ENCODE assay signal across 15 mouse cellular contexts in genomic region chr11:110874626-110875025, GRCm38 (mm10).
A peak's percentile ranks its signal among the peaks of the same experiment; 100 is the strongest.
DNase-seq lines count a peak whose midpoint lies in the region; ATAC-seq and TF ChIP-seq lines count a peak whose summit lies in the region.
"Had no signal": no experiment of that assay in that cellular context is flagged by ENCODE, and none has a peak within 500 bp of the region (broad histone marks: within the 10 kb centered on the region; RNA-seq: fewer than 3 reads in every experiment).

No protein-coding gene starts in this region.

- H3K9me3 ChIP-seq in forebrain, embryonic 10.5 days, result no peaks in the 10 kb centered on the region
- no peaks in the 10 kb centered on the region for H3K9me3 ChIP-seq in forebrain, embryonic 15.5 days
- H3K9me3 ChIP-seq in forebrain, embryonic 14.5 days (replicated peaks; ENCODE audit: control insufficient read depth, low read length), result no peaks in the 10 kb centered on the region
- no peaks in the 10 kb centered on the region for H3K9me3 ChIP-seq in limb, embryonic 10.5 days (replicated peaks)
- H3K9me3 ChIP-seq: embryonic facial prominence, embryonic 13.5 days; hindbrain, embryonic 15.5 days; liver, embryonic 15.5 days had no signal

- no peak for DNase-seq in forebrain, embryonic 10.5 days (ENCODE audit: extremely low spot score, low spot score)
- peak; percentile 17 for DNase-seq in left cerebral cortex, postnatal 4 days
- no peak for DNase-seq in left cerebral cortex, adult 11 months (ENCODE audit: low spot score)
- DNase-seq in forebrain, embryonic 14.5 days (ENCODE audit: low spot score), result peak; percentile 66
- DNase-seq in limb, embryonic 10.5 days (ENCODE audit: low spot score), result no peak
- no peak for DNase-seq in left cerebral cortex, postnatal 14 days (ENCODE audit: low spot score in 2 of 2)
- DNase-seq: adrenal gland, adult 2 months; cerebellum, postnatal 14 days; thymus, adult 2 months had no signal

- WGBS in forebrain, embryonic 10.5 days, result 67% methylated on average over 7 of the region's 7 CpGs
- 18% methylated on average over 7 of the region's 7 CpGs for WGBS in forebrain, embryonic 15.5 days
- WGBS in forebrain, embryonic 14.5 days, result 17% methylated on average over 7 of the region's 7 CpGs
- WGBS in limb, embryonic 10.5 days, result 91% methylated on average over 7 of the region's 7 CpGs

- no peak for TF ChIP-seq POLR2A in myocyte (IDR thresholded peaks at IDR 0.05; ENCODE audit: insufficient read length, low read depth)

- no peak for ATAC-seq in forebrain, embryonic 15.5 days (replicated peaks)
- no peak for ATAC-seq in forebrain, embryonic 14.5 days

- H3K79me2 ChIP-seq in myocyte (ENCODE audit: control insufficient read depth, insufficient read depth), result no peaks in the 10 kb centered on the region

- intact Hi-C loops in left cerebral cortex, postnatal 4 days (cut with DNase I), result no loop called here
- intact Hi-C loops in left cerebral cortex, postnatal 14 days (cut with DNase I), result no loop called here

- no peaks in the 10 kb centered on the region for H3K36me3 ChIP-seq in forebrain, embryonic 10.5 days (replicated peaks)
- H3K36me3 ChIP-seq in forebrain, embryonic 15.5 days, result no peaks in the 10 kb centered on the region
- H3K36me3 ChIP-seq in forebrain, embryonic 14.5 days (ENCODE audit: control insufficient read depth, insufficient read depth, low read length), result no peaks in the 10 kb centered on the region
- H3K36me3 ChIP-seq in myocyte (ENCODE audit: control insufficient read depth, insufficient read depth), result no peaks in the 10 kb centered on the region
- H3K36me3 ChIP-seq in limb, embryonic 10.5 days, result no peaks in the 10 kb centered on the region
- H3K36me3 ChIP-seq: embryonic facial prominence, embryonic 13.5 days; hindbrain, embryonic 15.5 days; liver, embryonic 15.5 days had no signal

- H3K27ac ChIP-seq in forebrain, embryonic 10.5 days, result 0 out of 2 replicates have a peak overlapping the region, but pooled peaks have one; percentile 15
- H3K27ac ChIP-seq in forebrain, embryonic 15.5 days (replicated peaks), result no peak overlapping the region
- no peak overlapping the region for H3K27ac ChIP-seq in forebrain, embryonic 14.5 days (ENCODE audit: low read depth, low read length)
- no peak overlapping the region for H3K27ac ChIP-seq in limb, embryonic 10.5 days
- H3K27ac ChIP-seq: embryonic facial prominence, embryonic 13.5 days; hindbrain, embryonic 15.5 days; layer of hippocampus, adult 2 months; liver, embryonic 15.5 days had no signal

- H3K27me3 ChIP-seq in forebrain, embryonic 10.5 days (ENCODE audit: poor library complexity, severe bottlenecking), result no peaks in the 10 kb centered on the region
- no peaks in the 10 kb centered on the region for H3K27me3 ChIP-seq in forebrain, embryonic 15.5 days
- H3K27me3 ChIP-seq in forebrain, embryonic 14.5 days (replicated peaks; ENCODE audit: control insufficient read depth, insufficient read depth, low read length), result no peaks in the 10 kb centered on the region
- no peaks in the 10 kb centered on the region for H3K27me3 ChIP-seq in myocyte (ENCODE audit: control insufficient read depth, insufficient read depth, insufficient read length)
- H3K27me3 ChIP-seq in limb, embryonic 10.5 days (ENCODE audit: low read depth, poor library complexity, severe bottlenecking), result no peaks in the 10 kb centered on the region
- H3K27me3 ChIP-seq: embryonic facial prominence, embryonic 13.5 days; hindbrain, embryonic 15.5 days; liver, embryonic 15.5 days had no signal

- H3ac ChIP-seq in myocyte (ENCODE audit: control insufficient read depth, insufficient read length), result no peak overlapping the region

- no peak overlapping the region for H3K4me3 ChIP-seq in forebrain, embryonic 10.5 days
- H3K4me3 ChIP-seq in forebrain, embryonic 15.5 days, result no peak overlapping the region
- H3K4me3 ChIP-seq in forebrain, embryonic 14.5 days (ENCODE audit: low read depth, low read length), result no peak overlapping the region
- no peak overlapping the region for H3K4me3 ChIP-seq in myocyte
- no peak overlapping the region for H3K4me3 ChIP-seq in limb, embryonic 10.5 days
- H3K4me3 ChIP-seq: embryonic facial prominence, embryonic 13.5 days; hindbrain, embryonic 15.5 days; layer of hippocampus, adult 2 months; liver, embryonic 15.5 days had no signal

- H3K9ac ChIP-seq in forebrain, embryonic 15.5 days (replicated peaks), result no peak overlapping the region
- H3K9ac ChIP-seq in forebrain, embryonic 14.5 days (ENCODE audit: low read length), result no peak overlapping the region
- H3K9ac ChIP-seq: embryonic facial prominence, embryonic 13.5 days; hindbrain, embryonic 15.5 days; liver, embryonic 15.5 days had no signal

- H3K4me1 ChIP-seq in forebrain, embryonic 10.5 days, result peaks cover 5% of the 10 kb centered on the region
- peaks cover 5% of the 10 kb centered on the region for H3K4me1 ChIP-seq in forebrain, embryonic 15.5 days
- H3K4me1 ChIP-seq in forebrain, embryonic 14.5 days (ENCODE audit: control insufficient read depth, insufficient read depth, low read length), result peaks cover 6% of the 10 kb centered on the region; the same call in 1 of the 2 replicates
- no peaks in the 10 kb centered on the region for H3K4me1 ChIP-seq in limb, embryonic 10.5 days
- H3K4me1 ChIP-seq: embryonic facial prominence, embryonic 13.5 days; hindbrain, embryonic 15.5 days; liver, embryonic 15.5 days had no signal

- H3K4me2 ChIP-seq in forebrain, embryonic 15.5 days (replicated peaks), result no peak overlapping the region
- H3K4me2 ChIP-seq in forebrain, embryonic 14.5 days (ENCODE audit: low read length), result no peak overlapping the region
- H3K4me2 ChIP-seq in myocyte (ENCODE audit: low read depth), result no peak overlapping the region
- H3K4me2 ChIP-seq: embryonic facial prominence, embryonic 13.5 days; hindbrain, embryonic 15.5 days; liver, embryonic 15.5 days had no signal

TF ChIP-seq in myocyte, 11 proteins besides CTCF, POLR2A, EP300 and RAD21:
- no peak for TF ChIP-seq MAX (IDR thresholded peaks at IDR 0.05; ENCODE audit: low read depth)
- TF ChIP-seq TCF12 (IDR thresholded peaks at IDR 0.05; ENCODE audit: insufficient read depth, poor library complexity, severe bottlenecking), result peak; percentile 78
- TF ChIP-seq MYOG (IDR thresholded peaks at IDR 0.05; ENCODE audit: control insufficient read depth in 1 of 3, insufficient read depth in 1 of 3, insufficient read length in 2 of 3, low read depth in 2 of 3), result peak; percentile 77 to 92 (median 86)
- TF ChIP-seq CEBPB (IDR thresholded peaks at IDR 0.05; ENCODE audit: insufficient read depth, poor library complexity, severe bottlenecking), result no peak; the same call in 1 of the 2 replicates
- TF ChIP-seq MYOD1 (IDR thresholded peaks at IDR 0.05; ENCODE audit: control insufficient read depth in 1 of 3, insufficient read length in 2 of 3, low read depth in 2 of 3), result peak; percentile 87 to 99 (median 96)
- no peak for TF ChIP-seq USF1 (IDR thresholded peaks at IDR 0.05; ENCODE audit: low read depth)
- TF ChIP-seq REST (IDR thresholded peaks at IDR 0.05; ENCODE audit: insufficient read depth, insufficient read length), result no peak
- no peak for TF ChIP-seq SRF (IDR thresholded peaks at IDR 0.05; ENCODE audit: control insufficient read depth, insufficient read length, low read depth)
- no peak for TF ChIP-seq E2F4 (IDR thresholded peaks at IDR 0.05; ENCODE audit: insufficient read depth)
- TF ChIP-seq POLR2AphosphoS2 (IDR thresholded peaks at IDR 0.05; ENCODE audit: insufficient read length, low read depth), result no peak
- no peak for TF ChIP-seq TCF3 (IDR thresholded peaks at IDR 0.05; ENCODE audit: insufficient read length, low read depth)
TF ChIP-seq in myocyte: peak in this region for 3.

Comparison
In these comparisons a context has a peak if more than half of its experiments do, and no peak if none do; other contexts are left out.
1. DNase-seq: peak in left cerebral cortex, postnatal 4 days (single experiment) and forebrain, embryonic 14.5 days (single experiment); none in forebrain, embryonic 10.5 days (single experiment), left cerebral cortex, adult 11 months (single experiment), limb, embryonic 10.5 days (single experiment) and left cerebral cortex, postnatal 14 days (0 of 2).